Mouse (Mus musculus) gastrocnemius, postnatal 4 days (tissue): ENCODE measurements around the gene Fam221b. TPM values are rescaled to one million over a fixed set of nuclear protein-coding genes. Genes with fewer than 3 reads are reported as not detected.

Experiments
- DNase-seq, 2 experiments: peaks; one replicate each; pipeline ENCODE4 v3.0.0; 2021 to 2022; ENCODE audit warnings: low spot score in 2 of 2, mixed read lengths in 2 of 2
- total RNA-seq, 2 experiments: library from RNA; stranded (reverse); gene quantifications; 2 replicates each; pipeline ENCODE4 v1.2.3; 2021

The Fam221b gene
- total RNA-seq, 2 experiments from 2014 or later: 0.13 to 0.44 TPM

DNA sequence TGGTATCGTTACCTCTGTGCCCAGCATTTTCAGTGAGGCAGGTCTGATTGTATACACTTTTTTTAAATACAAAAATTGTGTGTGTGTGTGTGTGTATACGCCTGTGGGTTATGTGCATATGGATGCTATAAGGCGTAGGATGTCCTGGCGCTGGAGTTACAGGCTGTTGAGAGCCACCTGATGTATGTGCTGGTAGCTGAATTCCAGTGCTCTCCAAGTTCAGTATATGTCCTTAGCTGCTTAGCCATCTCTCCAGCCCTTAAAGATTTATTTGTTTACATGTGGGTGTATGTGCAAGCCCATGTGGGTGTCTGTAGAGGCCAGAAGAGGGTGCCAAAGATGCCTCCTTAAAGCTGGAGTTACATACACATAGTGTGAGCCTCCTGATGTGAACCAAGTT lies 11.8 kb downstream of the Fam221b start:
- DNase-seq: no peak

GRCm38 (mm10) chr4:43656339-43657109 lies 12.4 kb downstream of the Fam221b start, which contains the start of gene Hint2:
Hint2 (minus strand) TSS chr4:43656466.
- DNase-seq: peak; percentile 83 to 93

- no peak for DNase-seq
Measured at GRCm38 (mm10) chr4:43655656-43656338, 13.1 kb downstream of the Fam221b start.

DNA sequence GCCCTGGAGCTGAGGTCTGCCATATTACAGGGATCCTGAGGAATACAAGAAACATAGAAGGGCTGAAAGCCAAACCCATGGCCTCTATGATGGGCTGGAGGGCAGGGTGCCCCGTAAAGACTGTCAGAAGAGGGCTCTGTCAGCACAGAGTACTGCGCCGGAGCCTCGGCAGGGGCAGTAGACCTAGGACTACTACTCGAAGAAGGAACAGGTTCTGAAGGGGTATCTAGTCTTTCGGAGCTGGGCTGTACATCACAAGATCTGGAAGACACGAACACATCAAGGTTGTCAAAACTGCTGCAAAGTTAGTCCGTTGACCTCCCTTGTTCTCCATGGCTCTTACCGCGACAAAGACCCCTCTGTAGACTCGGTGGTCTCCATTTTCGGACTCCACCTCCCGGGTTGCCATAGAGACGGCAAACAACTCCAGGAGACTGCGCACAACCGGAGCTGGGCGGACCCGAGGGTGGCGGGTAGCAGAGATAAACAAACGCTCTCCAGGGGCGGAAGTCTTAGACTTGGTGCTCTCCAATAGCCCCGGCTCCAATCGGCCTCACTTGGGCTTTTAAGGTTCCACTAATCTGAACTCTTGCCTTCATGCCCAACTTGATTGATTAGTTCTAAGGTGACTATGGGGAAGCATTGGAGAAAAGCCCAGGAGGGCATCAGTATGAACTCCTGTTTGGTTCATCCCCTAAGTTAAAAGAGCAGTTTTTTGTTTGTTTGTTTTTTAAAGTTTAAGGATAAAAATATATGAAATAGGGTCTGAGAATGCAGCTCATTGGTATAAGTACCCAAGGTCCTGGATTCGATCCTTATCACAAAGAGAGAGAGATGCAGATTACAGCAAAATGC lies 15.6 kb downstream of the Fam221b start, which contains the start of gene Spag8:
Gene Spag8, minus strand, starts transcription at position 434 of the 855 bp plus-strand sequence.
- DNase-seq: no peak

DNA sequence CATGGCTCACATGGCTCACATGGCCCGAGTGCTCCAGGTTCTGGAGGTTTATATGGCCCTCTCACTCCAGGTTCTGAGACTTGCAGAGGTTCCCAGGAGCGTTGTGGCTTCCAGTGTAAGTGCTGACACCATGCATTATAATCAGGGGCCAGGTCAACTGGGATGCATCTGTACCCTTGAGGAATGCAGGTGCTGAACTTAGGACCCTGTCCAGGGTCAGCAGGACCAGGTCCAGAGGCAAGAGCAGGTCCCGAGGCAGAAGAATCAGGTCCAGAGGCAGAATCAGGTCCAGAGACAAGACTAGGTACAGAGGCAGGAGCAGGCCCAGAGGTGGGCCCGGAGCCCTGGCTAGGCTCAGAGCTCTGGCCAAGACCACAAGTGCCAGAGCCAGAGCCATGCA lies 16.2 kb downstream of the Fam221b start:
- DNase-seq: no peak

DNA sequence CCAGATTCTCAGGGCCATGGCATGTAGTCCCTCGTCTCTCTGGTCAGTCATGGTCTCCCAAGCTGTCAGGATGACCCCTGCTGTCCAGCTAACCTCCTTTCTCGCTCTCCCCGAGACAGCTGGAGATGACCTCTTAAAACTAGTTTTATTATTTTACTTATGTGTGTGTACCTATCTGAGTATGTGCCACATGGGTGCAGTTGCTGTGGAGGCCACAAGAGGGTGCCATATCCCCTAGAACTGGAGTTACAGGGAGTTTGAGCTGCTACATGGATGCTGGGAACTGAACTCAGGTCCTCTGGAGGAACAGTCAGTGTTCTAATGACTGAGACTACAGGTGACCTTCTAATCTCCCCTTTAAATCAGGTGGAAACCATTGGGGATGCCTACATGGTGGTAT lies 19.2 kb downstream of the Fam221b start:
- no peak for DNase-seq

GRCm38 (mm10) chr4:43640491-43640890 lies 28.5 kb downstream of the Fam221b start:
- no peak for DNase-seq

GRCm38 (mm10) chr4:43640076-43640475 lies 28.9 kb downstream of the Fam221b start:
- DNase-seq: no peak

DNA sequence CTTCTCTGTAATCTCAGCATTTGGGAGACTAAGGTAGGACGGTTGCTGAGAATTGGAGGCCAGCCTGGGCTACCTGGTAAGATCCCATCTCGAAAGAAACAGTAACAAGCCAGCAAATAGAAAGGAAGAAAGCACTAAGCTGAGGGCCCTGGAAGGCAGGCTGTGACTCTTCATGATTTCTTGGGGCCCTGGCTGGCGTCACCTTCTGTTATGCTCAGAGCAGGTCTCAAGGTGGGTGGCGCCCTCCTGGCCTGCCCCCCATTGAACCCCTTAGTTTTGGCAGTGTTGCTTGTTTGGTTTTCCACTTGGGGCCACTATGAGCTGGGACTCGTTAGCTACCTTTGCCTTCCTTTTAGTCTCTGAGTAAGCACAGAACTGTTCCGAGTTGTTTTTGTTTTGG lies 32.2 kb downstream of the Fam221b start:
- no peak for DNase-seq

- no peak for DNase-seq
Measured at GRCm38 (mm10) chr4:43634621-43635374, 34.1 kb downstream of the Fam221b start.

DNA sequence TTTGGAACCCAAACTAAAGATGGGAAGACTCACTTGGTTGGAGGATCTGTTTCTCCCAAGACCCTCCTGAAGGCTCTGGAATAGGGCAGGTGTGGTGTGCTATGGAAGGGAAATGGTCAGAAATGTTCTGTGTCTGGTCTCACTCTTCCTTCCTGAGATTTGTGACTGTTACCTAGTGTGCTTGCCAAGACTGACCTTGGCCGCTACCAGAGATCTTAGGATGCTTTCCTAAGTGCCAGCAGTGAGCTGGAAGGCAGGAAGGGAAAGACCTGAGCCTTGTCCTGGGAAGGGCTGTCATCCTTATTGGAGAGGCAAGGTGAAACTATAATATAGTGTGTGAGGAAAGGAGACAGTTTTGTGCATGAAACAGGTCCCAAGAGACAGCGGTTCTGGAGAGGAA lies 35.2 kb downstream of the Fam221b start:
- no peak for DNase-seq

DNA sequence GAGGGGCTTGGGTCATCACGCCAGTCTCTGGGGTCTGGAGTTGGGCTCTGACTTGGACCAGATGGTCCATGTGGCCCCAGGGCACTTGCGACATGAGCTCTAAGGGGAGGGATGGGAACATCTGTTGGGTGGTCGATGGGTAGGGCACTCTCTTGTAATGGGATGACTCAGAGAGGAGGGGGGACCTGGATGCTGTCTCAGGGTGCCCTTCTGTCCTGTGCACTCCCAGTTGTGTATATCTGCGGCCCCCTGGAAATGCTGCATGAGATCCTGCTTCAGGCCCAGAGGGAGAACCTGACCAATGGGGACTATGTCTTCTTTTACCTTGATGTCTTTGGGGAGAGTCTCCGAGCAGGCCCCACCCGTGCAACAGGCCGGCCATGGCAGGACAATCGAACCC lies 35.6 kb downstream of the Fam221b start:
- no peak for DNase-seq

- DNase-seq: no peak
Measured at GRCm38 (mm10) chr4:43631956-43632920, 36.7 kb downstream of the Fam221b start.

DNA sequence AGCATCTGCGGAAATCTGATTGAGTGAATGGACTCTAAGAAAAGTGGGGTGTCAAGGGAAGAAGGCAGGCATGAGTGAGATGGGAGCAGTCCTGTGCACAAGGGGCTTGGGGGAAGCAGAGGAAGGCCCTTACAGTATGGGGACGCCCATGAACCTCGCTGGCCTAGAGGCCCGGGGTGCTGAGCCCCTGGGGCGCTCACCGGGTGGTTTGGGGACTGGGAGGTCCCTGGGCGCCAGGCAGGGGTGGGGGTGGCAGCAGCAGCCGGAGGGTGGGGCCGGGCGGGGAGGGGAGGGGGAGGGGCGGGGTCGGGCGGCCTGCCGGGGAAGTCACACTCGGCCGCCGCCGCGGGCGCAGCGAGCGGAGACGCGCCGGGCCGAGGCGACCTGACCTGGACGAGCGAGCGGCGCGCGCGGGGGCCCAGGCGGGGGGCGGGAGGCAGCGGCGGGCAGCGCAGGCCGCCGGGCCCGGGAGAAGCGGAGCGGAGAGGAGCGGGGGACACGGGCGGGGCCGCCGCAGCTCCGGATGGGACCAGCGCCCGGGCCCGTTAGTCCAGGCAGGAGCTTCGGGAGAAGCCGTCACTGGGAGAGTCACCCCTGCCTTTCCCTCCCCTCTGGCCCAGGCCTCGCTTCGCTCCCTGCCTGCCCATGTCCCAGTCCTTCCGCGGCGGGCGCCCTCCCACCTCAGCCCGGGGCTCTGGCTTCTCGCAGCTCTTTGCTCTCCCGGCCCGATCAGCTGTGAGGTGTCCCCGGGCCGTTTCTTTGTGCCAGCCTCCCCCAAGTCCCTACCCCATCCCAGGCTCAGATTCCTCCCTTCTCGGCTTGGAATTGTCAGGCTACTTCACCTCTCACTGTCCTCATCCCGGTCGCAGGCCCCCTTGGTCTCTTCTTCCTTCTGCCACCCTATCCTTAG lies 37.6 kb downstream of the Fam221b start, which contains the start of gene Npr2:
Gene Npr2, plus strand, starts transcription at position 890 of the 910 bp plus-strand sequence.
- DNase-seq: peak; percentile 49 to 65

DNA sequence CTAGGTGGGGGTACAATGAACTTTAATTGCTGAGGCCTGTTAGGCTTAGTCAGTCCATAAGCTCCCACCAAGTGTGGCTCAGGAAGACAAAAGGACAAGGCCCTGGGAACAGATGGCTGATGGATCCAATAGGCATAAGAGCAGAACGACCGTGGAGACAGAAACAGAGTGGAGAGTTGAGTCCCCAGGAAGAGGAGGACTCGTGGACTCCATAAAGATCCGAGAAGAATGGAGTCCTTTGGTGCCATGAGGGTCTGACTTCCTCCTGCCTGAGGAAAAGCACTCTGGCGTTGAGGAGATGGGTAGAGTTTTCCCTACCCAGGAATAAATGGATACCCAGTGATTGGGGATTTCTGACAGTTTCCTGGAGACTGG lies 38.3 kb downstream of the Fam221b start:
- DNase-seq: no peak

DNA sequence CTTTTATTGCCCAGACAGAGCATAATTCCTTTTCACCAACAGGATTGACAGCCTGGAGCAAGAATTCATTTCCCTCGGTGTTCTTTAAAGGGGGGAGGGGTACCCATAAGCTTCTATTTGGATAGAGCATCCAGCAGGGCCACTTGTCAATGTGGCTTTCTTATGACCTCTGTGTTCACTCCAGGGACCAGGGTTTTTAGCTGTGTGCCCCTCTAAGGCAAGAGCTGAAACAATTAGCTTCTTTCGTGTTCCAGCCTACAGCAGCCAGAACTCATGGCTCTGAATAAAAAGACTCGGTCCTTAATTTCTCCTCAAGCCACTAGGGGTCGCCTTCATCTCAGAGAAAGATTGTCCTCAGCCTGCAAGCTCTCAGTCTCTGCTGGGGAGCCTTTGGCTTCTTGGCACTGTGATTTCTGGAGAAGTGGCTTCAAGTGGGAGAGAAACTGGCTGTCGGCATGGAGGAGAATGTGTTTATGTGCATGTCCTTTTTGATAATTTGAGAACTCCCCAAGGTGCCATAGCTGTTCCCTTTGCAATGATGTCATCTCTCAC lies 38.8 kb downstream of the Fam221b start:
- peak; percentile 45 to 73 for DNase-seq

DNA sequence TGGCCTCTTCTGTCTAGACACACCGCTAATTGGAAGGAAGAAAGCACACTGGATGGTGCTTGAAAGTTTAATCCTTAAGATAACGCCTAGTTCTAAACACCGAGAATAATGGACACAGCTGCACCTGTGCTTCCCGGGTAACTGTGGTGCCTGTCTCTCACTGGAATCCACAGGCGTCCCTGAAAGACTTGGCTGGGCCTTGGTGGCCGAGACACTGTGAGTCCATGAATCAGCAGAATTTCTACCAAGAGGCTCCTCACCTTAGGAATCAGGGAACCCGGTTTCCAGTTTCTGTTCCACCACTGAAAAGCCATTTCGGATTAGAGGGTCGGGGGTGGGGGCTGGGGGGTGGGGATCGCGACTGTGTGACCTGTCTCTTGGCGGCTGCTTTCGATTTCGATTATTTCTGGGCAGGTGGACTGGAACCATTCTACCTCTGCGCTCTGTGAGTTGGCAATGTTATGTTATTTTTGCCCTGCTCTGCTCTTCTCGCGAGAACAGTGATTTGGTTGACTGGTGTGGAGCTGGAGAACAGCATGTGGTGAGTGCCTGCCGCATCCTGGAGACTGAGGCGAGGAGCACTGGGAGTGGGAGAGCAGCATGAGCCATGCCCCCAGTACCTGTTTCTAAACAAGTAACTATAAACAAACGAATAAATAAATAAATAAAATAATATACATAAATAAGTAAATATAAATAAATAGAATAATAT lies 39.7 kb downstream of the Fam221b start:
- DNase-seq: no peak
